Mouse (Mus musculus): ENCODE results near the gene Slc9a9.

The Slc9a9 gene

DNA sequence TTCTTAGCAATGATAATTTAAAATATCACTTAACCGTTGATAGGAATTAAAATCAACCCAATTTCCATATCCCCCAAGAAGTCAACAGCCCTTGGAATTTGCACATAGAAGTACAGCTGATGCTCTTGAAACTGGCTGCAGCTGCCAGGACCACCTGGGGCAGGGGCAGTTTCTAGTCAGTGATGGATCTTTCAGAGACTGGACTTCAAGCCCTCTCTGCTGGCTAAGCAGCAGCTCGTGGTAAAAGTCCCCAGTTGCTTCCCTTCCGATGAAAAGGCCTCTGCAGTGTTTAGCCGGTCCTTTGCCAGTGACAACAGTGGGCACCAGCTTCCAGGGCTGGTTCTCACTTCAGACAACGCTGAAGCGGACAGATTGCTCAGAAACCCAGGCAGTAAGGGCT lies 62.4 kb downstream of the Slc9a9 start:
- no peak for DNase-seq (ENCODE audit: low spot score in 2 of 2)

DNA sequence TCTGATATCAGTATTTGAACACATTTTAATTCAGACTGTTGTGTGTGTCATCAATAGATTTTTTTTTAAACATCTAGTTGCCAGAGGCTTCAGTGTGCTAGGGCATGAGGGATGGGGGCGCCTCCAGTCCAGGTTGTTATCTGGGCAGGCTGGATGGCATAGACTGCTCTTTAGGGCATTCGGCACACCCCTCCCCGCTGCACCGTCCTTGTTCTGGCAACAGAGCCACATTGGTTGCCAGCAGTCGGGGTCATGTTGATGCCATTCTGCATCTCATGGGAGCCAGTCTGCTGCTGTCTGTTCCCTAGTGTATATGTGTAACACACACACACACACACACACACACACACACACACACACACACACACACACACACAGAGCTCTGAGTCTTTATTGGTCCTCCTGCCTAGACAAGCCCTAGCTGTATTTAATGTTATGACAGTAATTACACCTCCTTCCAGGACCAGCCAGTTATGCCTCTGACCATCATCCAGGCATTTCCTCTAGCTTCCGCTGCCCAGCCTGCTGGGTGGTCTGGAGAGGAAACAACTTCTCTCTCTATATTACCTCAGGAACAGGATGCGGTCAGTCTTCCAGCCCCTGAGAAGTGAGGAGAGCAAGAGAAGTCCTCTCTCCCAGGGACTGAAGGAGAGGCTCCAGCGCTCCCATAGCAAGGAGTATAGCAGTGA lies 63.0 kb downstream of the Slc9a9 start:
- DNase-seq (ENCODE audit: low spot score in 2 of 2): no peak

DNA sequence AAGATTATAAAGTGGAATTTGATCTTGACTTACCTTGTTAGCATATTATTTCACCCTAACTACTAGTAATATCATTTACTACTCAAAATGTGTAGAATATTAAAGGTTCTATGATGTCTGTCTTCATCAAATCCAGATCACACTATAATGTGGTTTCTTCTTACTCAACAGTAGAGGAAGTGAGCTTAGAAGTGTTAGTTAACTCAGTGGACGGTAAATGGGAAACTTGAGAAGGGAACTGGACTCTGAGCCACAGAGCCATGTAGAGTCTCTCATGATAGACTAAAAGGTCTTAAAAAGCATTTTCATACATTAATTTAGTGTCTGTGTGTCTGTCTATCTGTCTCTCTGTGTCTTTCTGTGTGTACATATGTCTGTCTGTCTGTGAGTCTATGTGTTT lies 64.6 kb downstream of the Slc9a9 start:
- no peak for DNase-seq (ENCODE audit: low spot score in 2 of 2)

DNA sequence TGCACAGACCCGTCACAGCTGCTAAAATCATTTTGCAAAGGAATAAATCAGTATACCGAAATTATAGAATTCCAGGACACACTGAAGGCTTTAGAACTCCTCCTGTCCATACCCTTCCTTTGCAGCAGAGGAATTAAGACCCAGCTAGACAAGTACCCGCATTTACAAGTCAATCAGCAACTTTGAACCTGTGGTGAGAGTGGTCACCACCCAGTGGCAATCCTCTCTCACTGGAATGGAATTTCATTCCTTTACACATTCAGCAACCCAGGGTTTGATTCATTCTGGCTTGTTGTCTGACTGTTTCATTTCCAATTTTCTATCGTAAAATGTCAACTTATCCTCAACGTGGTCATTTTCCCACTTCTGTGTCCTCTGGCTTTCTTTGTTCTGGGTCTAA lies 67.5 kb downstream of the Slc9a9 start:
- DNase-seq (ENCODE audit: low spot score in 2 of 2): no peak

DNA sequence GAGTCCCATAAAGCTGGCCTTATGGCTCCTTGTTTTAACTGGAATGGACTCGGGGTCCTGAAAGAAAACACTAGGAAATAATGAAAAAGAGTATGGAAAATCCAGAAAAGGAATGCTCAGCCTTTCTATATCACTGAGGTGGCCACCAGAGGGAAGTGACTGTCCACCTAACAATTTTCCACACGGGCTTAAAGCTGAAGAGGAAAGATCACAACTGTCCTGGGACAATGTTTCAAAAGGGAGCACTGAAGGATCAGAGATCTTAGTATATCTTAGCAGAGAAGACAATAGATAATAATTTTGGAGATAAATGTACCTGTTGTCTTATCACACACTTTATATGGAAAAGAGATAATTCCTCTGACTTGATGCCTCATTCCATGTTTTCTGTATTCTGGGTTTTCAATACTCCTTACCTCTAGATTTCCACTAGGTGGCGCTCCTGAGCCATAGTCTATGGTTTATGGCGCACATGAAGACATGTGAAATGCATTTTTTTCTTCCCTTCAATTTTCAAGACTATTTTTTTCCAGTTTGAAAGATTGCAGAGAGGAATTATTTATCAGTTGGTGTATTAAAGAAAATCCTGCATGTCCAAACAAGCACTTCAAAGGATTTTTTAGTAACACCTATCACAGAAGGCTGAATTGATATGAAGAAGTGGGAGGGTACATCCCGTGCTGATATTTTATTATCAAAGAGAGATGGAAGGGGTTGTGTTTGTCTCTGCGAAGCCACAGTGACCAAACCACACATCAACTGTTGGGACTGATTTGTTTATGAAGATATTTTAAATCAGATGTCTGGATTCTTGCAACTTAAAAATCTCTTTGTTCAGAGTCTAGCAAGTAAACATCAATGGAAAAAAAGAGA lies 69.1 kb downstream of the Slc9a9 start:
- DNase-seq (ENCODE audit: low spot score in 2 of 2): peak; percentile 56 to 75

DNA sequence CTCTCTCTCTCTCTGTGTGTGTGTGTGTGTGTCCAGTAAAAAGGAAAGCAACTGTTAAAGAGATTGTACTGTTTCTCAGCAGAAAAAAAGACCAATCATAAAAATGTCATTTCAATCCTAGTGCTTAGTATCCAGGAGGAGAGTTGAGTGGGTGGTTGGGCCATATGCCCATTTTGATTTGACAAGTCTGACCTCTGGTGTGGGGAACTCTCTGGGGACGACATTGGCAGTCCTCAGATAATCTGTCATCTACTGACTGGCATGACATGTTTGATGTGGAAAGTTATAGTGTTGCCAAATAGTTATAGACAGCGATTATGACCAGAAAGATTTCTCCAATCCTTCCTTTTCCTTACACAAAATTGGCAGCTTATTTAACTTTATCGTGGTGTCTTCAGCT lies 71.1 kb downstream of the Slc9a9 start:
- no peak for DNase-seq (ENCODE audit: low spot score in 2 of 2)

DNA sequence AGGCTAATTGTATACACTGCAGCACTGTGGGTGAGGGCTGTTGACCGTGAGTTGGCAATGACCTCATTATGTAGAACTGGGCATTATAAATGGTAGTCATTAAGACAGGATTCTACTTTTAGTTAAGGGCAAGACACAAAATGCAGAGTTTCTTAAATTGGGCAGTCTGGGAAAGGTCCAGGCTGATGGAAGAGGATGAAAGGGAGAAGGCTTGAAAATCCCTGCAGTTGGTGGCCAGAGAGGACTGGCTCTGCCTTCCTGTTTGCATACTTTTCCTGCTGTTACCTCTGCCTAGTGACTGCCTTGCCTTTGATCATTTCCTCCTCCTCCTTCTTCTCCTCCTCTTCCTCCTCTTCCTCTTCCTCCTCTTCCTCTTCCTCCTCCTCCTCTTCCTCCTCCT lies 73.6 kb downstream of the Slc9a9 start:
- DNase-seq (ENCODE audit: low spot score in 2 of 2): peak in 1 of 2 experiments; percentile 34

DNA sequence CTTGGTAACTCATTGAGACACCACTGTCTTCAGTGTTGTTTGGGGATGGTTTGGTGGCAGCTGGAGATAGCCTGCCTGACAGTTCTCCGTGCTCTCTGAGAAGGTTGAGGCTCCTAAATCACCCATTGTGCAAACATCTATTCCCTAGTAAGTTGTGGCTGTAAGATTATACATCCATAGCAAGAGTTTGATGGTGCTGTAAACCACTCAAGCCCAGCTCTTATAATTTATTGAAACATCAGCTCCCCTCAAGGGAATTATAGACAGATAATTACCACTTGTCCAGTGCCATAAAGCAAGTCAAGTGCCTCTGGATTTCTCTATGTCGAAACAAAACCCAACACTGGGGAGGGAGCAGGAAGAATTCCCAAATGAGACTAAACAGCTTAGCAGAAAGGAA lies 78.8 kb downstream of the Slc9a9 start:
- DNase-seq (ENCODE audit: low spot score in 2 of 2): no peak

DNA sequence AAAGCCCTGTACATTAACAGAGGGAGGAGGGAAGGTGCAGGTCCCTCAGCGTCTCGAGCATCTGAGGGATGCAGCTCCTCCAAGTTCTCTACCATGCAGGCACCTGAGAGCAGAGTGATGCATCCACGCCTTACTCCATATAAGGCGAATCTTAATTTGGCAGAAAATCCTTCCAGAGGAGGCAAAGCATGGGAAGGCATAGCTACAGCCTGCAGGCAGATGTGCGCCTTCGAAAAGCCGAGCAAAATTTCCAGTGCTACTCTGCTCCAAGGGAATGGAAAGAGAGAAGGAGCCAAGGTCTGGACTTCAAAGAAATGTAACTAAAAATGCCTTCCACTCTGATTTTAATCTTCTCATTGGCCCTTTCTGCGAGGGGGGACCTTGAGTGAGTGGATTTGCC lies 80.5 kb downstream of the Slc9a9 start:
- DNase-seq (ENCODE audit: low spot score in 2 of 2): no peak

DNA sequence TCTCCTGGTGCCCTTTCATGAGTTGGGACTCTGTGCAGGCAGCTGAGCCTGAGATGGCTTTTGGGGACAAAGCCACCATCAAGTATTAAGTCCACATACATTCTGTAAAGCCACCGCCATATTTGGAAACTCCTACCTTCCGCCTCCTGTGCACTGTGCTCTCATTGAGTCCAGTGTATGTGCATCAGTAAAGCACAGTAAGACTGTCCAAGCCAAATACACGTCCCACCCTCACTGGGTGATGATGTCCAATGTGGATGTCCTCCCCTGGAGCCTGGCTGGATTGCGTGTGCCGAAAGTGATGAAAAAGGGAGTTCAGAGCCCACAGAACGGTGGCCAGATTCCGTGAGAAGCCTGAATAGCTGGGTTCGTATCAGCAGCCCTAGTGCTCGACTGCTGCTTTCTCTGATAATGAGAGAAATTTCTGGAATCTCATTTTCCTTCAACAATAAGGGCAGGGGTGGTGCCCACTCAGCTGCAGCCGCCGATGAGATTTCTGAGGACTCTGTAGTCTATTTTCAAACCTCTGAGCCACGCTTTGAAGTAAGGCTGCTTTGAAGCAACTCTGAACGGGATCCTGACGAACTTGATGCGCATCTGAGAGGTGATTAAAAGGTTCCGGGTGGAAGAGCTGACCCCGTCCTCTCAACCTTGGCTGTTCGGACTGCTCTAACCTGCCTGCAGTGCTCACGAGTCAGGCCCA lies 81.4 kb downstream of the Slc9a9 start:
- DNase-seq (ENCODE audit: low spot score in 2 of 2): no peak

DNA sequence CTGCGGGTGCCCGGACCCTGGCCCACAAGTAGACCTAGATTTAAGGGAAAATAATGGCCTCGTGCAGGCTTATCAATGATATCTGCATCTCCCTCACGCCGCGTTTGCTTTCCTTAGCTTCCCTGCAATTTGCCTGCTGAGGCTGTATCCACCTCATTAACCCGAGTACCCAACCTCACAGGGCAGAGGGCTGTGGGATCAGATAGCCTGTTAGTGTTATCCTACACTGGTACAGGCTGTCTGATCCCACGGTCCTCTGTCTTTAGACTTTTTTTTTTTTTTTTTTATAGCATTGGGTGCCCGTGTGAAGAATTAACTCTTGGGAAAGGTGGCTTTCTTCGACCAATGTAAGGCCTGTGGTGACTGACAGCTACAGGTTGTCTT lies 81.9 kb downstream of the Slc9a9 start:
- DNase-seq (ENCODE audit: low spot score in 2 of 2): no peak

DNA sequence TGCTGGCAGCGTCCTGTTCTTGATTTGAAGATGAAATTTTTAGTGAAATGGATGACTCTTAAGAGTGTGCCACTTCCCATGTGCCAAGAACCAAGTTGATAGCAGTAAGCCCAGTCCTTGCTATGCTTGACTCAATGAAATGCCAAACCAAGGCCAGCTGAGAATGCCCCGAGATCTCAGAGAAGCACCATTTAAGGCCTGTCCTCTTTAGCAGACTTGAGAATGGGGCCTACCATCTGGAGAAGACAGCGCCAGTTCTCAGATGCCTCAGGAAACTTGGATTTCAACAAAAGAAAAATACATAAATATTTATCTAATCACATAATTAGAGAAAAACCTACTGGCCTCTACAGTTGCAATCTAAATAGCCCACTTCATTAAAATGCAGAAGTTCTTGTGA lies 82.4 kb downstream of the Slc9a9 start:
- no peak for DNase-seq (ENCODE audit: low spot score in 2 of 2)

DNA sequence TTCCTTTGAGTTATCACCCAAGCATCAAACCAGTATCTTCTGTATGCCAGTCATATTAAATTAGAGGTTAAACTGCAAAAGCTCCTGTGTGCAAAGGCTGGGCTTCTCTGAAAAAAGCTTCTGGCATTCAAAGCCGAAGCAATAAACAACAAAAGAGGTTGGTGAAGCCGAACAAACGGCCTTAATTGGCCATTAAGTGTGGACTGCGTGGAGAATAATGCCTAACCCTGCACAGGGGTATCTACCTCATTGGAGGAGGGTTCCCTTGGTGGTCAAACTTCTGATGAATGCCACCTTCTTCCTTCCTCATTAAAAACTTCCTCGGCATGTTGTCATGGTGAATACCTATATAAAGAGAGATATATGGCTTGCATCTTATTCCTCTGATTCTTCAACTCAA lies 90.2 kb downstream of the Slc9a9 start:
- DNase-seq (ENCODE audit: low spot score in 2 of 2): no peak

DNA sequence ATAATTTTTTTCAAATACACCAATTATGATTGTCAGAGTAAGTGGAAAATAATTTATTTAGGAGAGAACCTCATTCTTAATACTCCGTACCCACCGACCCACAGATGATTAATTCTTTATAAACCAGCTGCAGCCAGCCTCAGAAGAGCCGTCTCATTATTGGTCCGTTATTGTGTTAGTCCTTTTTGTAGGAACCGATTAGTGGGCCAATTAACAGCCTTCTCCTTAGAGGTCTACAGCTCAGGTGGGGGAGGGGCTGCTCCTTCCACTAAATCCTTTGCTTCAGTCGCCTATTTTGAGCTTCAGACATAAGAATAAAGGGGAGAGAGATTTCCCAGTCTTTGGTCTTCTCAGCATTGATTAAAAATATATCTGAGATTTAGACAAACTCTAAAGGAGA lies 98.4 kb downstream of the Slc9a9 start:
- no peak for DNase-seq (ENCODE audit: low spot score in 2 of 2)

DNA sequence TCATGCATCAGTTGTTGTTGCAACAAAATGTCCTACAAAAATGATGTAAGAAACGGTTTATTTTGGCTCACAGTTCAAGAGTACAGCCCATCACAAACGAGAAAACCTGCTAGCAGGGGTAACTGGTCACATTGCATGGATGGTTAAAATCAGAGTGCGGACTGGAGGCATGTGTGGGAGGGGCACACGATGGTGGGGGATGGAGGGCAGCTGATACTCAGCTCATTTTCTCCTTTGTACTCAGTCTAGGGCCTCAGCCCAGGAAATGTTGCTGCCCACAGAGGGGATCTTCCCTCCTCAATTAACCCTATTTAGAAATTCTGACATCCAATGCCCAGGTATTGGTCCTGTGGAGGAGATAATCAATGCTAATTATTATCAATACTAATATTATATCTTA lies 98.8 kb downstream of the Slc9a9 start:
- no peak for DNase-seq (ENCODE audit: low spot score in 2 of 2)

DNA sequence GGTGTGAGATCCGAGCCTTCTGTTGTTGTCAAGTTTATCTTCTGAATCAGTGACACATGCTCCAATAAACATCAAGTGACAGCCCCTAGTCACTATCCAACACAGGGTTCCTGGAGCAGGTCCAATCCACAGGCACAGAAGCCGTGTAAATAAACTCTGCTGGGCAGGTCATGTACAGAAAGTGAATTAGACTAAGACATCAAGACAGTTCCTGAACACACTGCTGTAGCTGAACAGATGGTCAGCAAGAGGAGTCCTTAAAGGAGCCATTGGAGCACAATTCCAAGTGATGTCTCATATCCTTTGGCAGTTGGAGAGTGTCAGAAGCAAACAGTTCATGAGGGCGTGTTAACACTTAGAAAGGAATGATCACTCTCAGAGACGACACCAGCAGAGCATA lies 103.6 kb downstream of the Slc9a9 start:
- DNase-seq (ENCODE audit: low spot score in 2 of 2): no peak

DNA sequence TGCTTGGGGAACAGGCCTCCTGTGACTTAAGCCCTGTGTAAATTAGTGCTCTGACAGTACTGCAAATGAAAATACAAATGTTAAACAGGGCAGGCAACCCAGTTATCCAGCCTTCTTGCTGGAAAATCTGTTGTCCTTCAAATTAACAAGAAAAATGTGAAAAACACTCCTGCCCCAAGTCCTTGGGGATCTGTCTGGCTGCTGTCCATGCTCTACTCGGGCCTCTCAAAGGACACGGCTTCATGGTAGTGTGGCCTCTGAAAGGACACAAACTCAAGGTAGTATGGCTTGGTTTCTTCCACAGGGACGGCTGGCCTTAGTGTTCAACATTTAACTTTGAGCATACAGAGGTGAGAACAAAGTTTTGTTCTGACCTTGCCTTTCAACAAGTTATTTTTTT lies 118.6 kb downstream of the Slc9a9 start:
- DNase-seq (ENCODE audit: low spot score in 2 of 2): no peak

DNA sequence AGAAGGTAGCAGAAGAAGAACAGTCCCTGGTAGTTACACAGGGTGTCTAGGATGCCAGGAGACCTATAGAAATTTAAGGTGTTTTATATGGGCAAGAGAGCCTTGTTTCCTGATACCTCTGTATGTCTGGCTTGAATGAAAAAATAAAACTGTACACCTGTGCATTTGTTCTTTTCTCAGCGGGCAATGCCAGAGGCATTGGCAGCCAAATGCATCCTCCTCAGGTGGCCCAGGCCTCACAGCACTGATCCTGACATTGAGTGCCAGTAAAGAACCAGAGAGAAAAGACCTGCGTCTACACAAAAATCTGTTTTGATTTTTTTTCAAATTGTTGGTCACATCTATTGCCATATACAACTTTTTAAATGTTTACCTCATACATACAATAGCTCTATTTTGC lies 121.3 kb downstream of the Slc9a9 start:
- DNase-seq (ENCODE audit: low spot score in 2 of 2): no peak

DNA sequence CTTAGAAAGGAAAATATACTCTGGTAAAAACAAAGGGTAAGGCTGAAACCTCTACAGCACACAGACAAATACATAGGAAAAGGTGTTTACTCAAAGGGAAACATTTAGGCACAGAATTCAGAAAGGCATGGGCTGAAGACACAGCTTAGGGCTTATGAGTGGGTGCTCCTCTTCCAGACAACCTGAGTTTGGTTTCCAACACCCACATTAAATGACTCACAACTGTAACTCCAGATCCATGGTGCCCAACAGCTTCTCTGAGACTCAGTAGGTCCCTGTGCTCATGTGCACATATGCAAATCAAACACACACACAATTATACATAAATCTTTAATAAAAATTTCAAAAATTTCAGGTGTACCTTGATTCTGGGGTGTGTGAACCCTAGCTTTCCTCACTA lies 133.4 kb downstream of the Slc9a9 start:
- DNase-seq (ENCODE audit: low spot score in 2 of 2): no peak

DNA sequence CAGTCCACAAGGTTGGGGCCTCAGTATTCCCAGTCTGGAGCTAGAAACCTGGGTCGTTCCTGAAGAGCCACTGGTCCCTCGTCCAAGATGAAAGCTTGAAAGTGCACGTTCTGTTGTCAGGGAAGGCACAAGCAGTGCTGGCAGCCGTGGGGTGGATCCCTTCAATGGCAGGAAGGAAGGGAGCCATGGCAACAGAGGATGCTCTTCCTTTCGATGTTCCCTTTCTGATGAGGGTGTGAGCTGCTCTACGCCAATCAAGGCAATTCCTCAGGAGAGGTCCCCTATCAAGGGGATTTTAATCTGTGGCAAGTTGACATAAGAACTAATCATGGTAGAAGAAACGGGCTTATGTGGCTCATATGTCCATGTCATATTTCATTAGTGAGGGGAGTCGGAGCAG lies 135.8 kb downstream of the Slc9a9 start:
- DNase-seq (ENCODE audit: low spot score in 2 of 2): no peak

DNA sequence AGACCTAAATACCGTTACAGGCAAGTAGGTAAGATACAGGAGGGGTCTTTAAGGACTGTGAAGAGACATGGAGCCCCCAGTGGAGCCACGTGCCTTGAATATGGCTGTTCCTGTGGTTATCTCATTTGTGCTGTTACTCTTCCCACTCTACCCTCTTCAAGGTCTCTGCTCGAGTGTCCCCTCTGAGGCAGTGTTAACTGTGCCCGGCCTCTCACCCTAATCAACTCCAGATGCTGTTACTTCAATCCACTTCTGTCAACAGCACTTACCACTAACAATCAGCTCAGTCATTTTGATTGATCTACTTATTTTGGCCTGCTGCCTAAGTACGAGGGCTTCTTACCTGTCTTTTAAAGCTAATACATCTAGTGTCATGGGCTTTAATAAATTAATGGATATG lies 145.8 kb downstream of the Slc9a9 start:
- no peak for DNase-seq (ENCODE audit: low spot score in 2 of 2)

DNA sequence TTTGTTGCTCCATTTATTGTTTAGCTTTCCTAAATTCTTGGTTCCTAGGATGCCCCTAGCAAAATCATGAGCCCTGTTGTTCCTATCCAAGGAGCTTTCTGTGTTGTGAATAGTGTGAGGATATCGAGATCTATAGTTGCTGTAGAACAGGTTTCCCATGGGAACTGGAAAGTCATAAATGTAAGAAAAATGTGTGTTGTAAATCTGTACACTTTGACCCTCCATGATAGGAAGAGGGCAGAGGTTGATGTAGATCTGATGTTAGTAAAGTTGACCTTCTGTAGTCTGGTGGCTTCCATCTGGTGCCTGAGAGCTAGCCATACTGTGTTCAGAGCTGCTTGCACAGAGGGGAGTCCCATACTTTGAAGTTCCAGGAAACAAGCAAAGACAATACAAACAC lies 151.6 kb downstream of the Slc9a9 start:
- no peak for DNase-seq (ENCODE audit: low spot score in 2 of 2)

DNA sequence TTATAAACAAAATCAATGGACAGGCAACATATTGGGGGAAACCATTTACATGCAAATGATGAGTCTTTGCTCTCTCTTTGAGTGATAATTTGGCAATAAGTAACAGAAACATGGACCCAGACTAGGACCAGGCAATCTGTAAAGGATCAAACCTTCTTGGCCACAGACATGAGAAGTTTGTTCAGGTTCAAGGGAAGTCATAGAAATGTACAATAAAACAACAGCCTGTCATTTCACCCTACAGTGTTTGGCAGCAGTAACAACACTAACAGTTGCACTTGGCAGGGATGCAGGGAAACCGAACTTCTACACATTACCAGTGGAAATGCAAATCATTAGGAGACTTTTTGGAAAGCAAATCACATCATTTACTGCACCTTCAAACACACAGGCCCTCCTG lies 164.1 kb downstream of the Slc9a9 start:
- DNase-seq (ENCODE audit: low spot score in 2 of 2): no peak
